Mouse (Mus musculus): ENCODE data around the gene Dnpep. TPM values are rescaled to one million over a fixed set of nuclear protein-coding genes. Genes with fewer than 3 reads are reported as not detected.

Dnpep gene
- total and polyA plus RNA-seq, 3 experiments: 35.9 to 59.3 TPM; not detected in 1

GRCm38 (mm10) chr1:75361750-75362149 is 44.0 kb upstream of the Dnpep start:
- DNase-seq (ENCODE audit: low read depth, low spot score): peak; percentile 85
- H3K79me2 ChIP-seq (ENCODE audit: control insufficient read depth, insufficient read depth, low read length, poor library complexity): no peaks in the 10 kb centered on the region
- H3K4me1 ChIP-seq (ENCODE audit: control insufficient read depth in 1 of 2, insufficient read depth in 2 of 2, low read length in 2 of 2): peaks cover 0 to 12% of the 10 kb centered on the region in 2 experiments; a peak in 3 of 4 replicates
- H3K9ac ChIP-seq (ENCODE audit: control insufficient read depth, low read depth, low read length, poor library complexity, severe bottlenecking): peak overlapping the region; percentile 2; the same call in 1 of the 2 replicates
- no peaks in the 10 kb centered on the region for H3K9me3 ChIP-seq (replicated peaks; ENCODE audit: insufficient read depth, low read length)
- H3K27me3 ChIP-seq (ENCODE audit: control insufficient read depth in 1 of 2, insufficient read depth in 2 of 2, low read length in 2 of 2): no peaks in the 10 kb centered on the region
- H3K4me3 ChIP-seq (ENCODE audit: control insufficient read depth in 1 of 2, insufficient read depth in 1 of 2, low read depth in 2 of 2, low read length in 2 of 2): peak overlapping the region; percentile 22 to 30; a peak in 2 of 4 replicates
- H3K36me3 ChIP-seq (ENCODE audit: control insufficient read depth in 1 of 2, insufficient read depth in 2 of 2, low read length in 2 of 2): peaks cover 0 to 3% of the 10 kb centered on the region in 2 experiments; a peak in 2 of 4 replicates
- TF ChIP-seq ZNF384 (IDR thresholded peaks at IDR 0.05; ENCODE audit: low read depth, low read length) (peak; percentile 98), CHD1 (IDR thresholded peaks at IDR 0.05; ENCODE audit: low read depth, low read length) (no peak), GATA1 (IDR thresholded peaks at IDR 0.05; ENCODE audit: low read depth, low read length) (no peak), RAD21 (IDR thresholded peaks at IDR 0.05; ENCODE audit: low read depth, low read length) (no peak), ZC3H11A (IDR thresholded peaks at IDR 0.05; ENCODE audit: low read depth, low read length) (no peak), USF2 (IDR thresholded peaks at IDR 0.05; ENCODE audit: borderline replicate concordance in 1 of 2, insufficient read depth in 1 of 2, low read depth in 1 of 2, low read length in 2 of 2) (no peak), CHD2 (IDR thresholded peaks at IDR 0.05; ENCODE audit: low read length) (no peak), POLR2AphosphoS2 (IDR thresholded peaks at IDR 0.05; ENCODE audit: low read length) (no peak), MAFK (IDR thresholded peaks at IDR 0.05; ENCODE audit: borderline replicate concordance, low read depth, low read length) (no peak), NELFE (IDR thresholded peaks at IDR 0.05; ENCODE audit: low read depth, low read length) (peak; percentile 51; the same call in 1 of the 2 replicates), MYC (IDR thresholded peaks at IDR 0.05; ENCODE audit: low read depth, low read length) (no peak), MAZ (IDR thresholded peaks at IDR 0.05; ENCODE audit: low read depth, low read length) (no peak), EP300 (IDR thresholded peaks at IDR 0.05; ENCODE audit: low read depth in 1 of 2, low read length in 2 of 2) (no peak), E2F4 (IDR thresholded peaks at IDR 0.05; ENCODE audit: borderline replicate concordance, low read depth, low read length) (no peak), POLR2A (IDR thresholded peaks at IDR 0.05; ENCODE audit: control insufficient read depth in 1 of 2, insufficient read depth in 1 of 2, low read depth in 1 of 2, low read length in 2 of 2, poor library complexity in 1 of 2) (peak in 1 of 2 experiments; percentile 63; a peak in 2 of 4 replicates), TCF12 (IDR thresholded peaks at IDR 0.05; ENCODE audit: low read depth, low read length) (no peak), ZKSCAN1 (IDR thresholded peaks at IDR 0.05; ENCODE audit: low read depth, low read length) (no peak; the same call in 1 of the 2 replicates), HCFC1 (IDR thresholded peaks at IDR 0.05; ENCODE audit: low read depth, low read length) (peak; percentile 52; the same call in 1 of the 2 replicates), MAX (IDR thresholded peaks at IDR 0.05; ENCODE audit: low read length) (no peak), GABPA (IDR thresholded peaks at IDR 0.05; ENCODE audit: low read depth, low read length) (no peak), TBP (IDR thresholded peaks at IDR 0.05; ENCODE audit: low read depth, low read length) (no peak), ELF1 (IDR thresholded peaks at IDR 0.05; ENCODE audit: low read depth, low read length) (peak; percentile 81), MXI1 (IDR thresholded peaks at IDR 0.05; ENCODE audit: low read depth, low read length) (no peak)
- H3K27ac ChIP-seq (ENCODE audit: control insufficient read depth, low read depth, low read length): no peak overlapping the region

All from MEL (cell line).